Mouse (Mus musculus) heart, adult 8-10 months (tissue): Measurements from ENCODE around the gene Dysf. TPM values are rescaled to one million over a fixed set of nuclear protein-coding genes. Genes with fewer than 3 reads are reported as not detected.

ENCODE experiments used
- DNase-seq: peaks from one replicate; pipeline ENCODE4 v3.0.0; 2022; ENCODE audit warnings: low spot score
- total RNA-seq, 4 experiments: library from RNA; stranded (reverse); gene quantifications; 2 replicates each; pipeline ENCODE4 v1.2.4; 2022

Gene Dysf
- total RNA-seq, 4 experiments from 2014 or later, result 94.9 to 111 (median 106) TPM

DNA sequence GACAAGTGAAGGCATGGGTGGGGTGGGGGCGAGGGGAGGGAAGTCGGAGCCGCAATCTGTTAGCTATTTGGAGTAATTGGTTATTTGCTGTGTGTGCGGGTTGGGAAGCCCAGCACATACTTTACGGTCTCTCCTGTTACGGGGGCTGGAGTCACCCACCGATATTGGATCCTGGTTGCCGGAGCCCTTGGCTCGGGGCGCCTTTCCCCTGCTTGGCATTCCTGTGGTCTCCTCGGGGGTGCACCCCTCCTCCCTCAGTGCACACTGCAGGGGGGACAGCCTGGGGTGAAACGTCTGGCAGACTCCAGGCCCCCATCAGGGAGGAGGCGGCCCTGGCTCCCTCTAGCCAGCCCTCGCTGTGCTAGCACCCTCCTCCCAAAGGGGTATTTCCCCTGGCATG, 159.2 kb downstream of the Dysf start:
- DNase-seq, result no peak

DNA sequence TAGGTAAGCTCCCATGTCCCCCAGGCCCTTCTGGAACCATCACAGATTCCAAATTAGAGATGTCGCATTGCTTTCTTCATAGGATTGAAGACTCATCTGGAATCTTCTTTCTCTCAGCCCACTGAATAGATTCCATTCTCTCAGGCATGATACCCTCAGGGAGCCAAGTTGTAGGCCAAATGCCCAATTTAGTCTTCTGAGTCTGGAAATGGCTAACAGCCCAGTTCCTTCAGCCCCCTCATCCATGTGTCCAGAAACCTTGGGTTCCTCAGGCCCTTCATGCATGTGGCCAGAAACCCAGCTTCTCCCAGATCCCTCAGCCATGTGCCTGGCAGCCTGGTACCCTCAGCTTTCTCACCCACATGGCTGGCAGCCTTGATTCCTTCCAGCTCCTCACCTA, 160.2 kb downstream of the Dysf start:
- no peak for DNase-seq

DNA sequence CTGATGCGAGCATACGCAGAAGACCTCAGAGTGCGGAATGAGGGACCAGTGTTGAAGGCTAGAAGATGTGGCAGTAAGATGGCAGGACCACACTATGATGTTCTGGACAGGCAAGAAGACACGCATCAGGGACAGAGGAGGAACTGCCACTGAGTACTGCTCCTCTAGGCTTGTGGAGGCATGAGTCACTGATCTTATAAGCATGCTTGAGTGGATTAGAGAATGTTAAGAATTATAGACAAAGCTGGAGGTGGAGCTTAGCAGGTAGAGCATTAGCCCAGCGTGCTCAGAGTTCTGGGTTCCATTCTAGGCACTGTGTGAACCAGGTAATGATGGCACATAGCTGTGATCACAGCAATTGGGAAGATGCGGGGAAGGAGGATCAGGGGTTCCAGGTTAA, 165.2 kb downstream of the Dysf start:
- DNase-seq, result no peak

DNA sequence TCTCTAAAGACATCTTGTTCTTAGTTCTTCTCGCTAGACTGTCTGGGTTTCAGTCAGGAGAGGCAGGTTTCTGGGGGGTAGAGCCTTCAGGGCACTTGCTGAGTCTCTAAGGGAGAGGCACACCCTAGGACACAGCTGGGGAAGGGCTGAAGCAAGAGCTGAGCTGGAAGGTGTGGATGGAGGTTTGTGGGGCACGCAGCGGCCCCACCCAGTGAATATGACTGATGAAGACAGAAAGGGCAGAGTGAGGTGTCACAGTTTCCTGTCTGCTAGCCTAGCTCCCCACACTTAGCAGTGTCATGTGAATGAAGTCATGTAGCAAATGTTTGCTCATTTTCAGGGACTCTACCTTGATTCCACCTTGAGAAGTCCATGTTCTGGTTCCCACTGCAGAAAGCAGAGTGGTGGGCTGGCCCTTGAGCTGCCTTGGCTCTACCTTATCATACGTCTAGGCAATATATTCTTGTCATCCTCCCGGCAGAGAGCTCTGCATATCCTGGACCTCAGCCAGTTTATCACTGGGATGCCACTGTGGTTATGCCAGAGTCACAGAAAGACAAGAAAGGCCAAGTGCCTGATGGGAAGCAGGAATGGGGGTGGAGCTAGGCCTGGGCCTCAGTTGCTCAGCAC, 170.5 kb downstream of the Dysf start:
- no peak for DNase-seq

DNA sequence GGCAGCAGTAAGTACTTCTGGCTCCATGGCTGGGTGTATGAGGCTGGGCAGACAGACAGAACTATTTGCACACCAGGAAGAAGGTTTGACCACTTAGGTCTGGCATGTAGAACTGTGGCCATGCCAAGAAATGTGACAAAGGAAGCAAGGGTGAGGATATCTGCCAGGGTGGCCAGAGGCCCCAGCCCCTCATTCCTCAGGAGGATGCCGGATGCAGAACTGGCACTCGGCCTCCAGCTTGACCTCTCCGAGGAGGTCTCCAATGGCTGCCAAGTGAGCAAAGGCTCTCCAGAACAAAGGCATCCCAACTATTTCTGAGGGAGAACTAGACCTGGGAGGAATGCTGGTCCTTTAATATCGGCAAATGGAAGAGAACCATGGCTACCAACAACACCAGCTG, 173.1 kb downstream of the Dysf start:
- DNase-seq, result peak; percentile 40

DNA sequence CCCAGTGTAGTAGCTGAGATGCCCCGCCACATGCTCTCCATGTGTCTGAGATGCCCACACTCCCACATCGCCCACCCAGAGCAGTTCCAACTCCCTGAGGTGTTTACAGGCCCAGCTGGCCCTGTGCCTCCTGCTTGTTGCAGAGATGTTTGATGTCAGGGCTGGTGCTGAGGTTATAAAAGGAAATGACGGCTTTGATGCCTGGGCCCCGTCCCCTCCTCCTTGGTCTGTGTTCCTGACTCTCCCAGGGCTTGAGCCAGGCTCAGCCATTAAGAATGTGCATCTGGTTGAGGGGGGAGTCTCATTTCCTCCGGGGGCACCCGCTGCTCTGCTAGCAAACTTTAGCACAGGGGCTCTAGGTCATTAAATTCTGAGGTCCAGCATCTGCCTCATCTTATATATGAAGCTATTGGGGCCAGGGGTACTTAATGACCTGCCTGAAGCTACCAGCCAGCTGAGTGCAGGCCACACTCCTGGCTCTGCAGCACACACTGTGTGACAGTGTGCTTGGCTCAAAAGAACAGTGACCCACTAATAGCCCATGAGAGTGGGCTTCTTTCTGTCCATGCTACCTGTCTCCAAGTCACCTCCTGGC, 183.4 kb downstream of the Dysf start:
- DNase-seq, result no peak

DNA sequence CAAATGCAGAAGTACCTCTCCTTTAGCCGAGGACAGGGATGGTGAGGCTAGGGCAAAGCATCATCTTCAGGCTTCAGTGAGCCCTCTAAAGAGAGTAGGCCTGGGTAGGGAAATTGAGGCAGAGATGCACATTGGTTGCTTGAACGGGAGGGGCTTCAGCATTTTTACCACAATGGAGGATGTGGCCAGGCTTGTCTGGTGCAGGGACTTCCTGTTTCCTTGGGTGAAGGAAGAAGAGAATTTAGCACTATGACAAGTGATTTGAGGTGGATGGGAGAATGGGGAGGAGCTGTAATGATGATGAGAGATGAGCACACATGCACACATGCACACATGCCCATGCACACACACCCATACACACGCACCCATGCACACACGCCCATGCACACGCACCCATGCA, 188.1 kb downstream of the Dysf start:
- DNase-seq, result no peak

DNA sequence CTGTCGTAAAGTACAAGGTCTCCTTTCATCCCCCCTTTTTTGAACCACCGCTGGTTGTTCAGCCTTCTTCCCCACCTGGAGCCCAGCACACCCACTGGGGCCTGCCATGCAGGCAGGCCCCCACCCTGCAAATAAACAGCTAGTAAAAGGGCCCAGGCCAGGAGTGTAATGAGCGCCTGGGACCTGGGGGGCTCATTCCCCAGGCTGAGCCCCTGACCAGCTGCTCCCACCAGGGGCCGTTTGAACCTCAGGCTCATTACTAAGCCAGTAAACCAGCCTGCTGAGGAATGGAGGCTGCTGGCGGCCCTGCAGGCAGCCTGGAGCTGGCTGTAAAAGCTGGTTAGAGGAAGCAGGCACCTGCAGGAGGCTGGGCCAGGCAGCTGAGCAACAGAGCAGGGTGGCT, 189.4 kb downstream of the Dysf start:
- DNase-seq, result no peak

DNA sequence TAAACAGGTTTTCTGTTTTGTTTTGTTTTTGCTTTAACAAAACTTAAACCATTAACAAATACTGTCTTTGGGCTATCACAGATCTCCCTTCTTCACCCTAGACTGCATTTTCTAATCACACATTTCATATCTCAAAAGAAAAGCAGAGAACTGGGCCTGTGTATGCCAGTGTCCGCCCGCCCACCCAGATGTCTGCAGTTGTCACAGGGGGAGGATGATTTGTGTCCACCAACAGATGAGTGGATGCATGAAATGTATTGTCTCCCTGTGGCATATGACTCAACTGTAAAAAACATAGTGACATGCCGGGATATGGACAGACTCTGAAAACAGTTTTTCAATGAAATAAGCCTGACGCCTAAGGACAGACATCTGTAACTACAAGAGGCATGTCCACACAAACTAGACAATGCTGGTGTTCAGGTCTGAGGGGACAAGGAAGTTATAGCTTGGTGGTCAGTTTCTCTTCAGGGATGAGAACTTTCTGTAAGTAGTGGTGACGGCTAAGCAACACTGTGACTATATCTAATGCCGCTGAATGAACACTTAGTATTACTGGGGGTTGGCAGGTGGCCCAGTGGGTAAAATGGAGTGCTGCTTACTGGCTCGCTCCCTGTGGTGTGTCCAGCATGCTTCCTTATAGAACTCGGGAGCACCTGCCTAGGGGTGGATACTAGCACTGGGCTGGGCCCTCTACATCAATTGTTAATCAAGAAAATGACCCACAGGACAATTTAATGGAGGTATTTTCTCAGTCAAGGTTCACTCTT, 193.5 kb downstream of the Dysf start:
- DNase-seq, result no peak

DNA sequence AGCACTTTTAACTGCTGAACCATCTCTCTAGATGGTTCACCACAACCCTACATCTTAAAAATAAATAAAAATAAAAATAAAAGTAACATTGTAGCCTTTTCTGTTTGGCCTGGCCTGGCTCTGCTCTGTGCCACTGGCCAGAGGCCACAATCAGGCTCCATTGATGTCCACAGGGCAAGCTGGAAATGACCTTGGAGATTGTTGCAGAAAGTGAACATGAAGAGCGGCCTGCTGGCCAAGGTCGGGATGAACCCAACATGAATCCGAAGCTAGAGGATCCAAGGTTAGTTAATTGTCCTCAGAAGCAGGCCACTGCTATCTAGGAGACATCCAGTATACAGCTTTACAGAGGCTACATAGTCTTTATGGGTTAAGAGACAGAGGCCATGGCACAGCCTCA, 197.2 kb downstream of the Dysf start:
- DNase-seq, result no peak

DNA sequence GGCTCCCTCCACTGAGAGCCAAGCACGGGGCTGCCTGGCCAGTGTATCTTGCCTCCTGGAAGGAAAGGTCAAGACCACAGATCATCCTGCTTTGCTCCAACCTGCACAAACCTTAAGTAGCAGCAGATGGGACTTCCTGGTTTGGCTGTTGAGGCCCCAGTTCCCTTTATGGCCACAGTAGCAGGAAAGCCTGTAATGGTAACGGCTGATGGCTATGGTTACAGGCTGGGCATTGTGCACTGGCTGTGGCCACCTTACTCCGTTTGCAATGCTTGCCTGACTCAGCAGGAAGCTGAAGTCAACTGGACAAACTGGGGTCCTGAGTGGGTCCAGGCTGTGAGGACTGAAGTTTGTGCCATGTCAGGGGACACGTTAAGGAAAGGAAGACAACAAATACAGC, 200.2 kb downstream of the Dysf start:
- no peak for DNase-seq

DNA sequence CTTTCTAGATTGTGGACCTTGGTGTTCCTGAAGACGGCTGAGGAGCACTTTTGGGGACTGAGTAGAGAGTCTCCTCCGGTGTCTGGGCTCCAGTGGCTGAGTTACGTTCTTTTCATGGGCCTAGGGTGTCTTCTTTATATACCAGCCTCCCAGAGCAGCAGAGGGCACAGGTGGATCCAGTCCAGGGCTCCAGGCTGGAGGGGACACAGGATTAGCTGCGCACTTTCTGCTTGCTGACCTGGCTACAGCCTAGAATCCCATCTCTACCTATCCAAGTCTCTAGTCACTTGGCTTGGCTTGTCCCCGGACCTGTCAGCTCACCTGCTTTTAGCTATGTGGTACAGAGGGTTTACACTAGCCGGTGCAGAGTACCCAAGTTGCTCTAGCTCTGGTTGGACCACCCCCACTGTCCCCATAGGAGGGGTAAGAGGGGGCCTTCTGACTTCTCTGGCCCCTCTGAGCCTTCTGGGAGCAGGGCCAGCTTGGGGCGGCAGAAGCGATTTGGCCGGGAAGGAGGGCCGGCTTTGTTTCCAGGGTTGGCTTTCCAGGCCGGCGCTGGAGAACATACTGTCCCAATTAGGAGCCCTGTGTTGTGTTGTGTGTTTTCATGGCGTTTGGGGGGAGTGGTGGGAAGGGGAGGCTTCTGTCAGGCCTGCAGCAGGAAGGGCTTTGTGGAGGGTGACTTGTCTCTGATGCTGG, 201.5 kb downstream of the Dysf start:
- DNase-seq, result peak; percentile 51

DNA sequence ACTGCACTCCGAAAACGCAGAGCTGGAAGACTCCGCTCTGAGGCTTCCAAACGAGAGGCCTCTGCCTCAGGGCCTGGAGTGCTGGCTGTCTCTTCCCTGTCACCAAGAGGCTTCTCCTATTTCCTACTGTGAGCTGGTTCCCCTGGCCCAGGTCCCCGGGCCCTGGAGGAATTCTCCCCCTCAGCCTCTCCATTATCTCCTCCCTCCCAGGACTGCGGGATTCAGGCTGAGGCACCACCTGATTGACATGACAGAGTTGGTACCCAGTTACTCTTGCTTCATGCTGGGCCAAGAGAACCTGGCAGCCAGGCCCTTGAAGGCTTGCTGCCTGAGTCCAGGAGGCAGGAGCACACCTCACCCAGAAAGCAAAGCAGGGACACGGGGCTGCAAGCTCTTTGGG, 203.1 kb downstream of the Dysf start:
- DNase-seq, result no peak

DNA sequence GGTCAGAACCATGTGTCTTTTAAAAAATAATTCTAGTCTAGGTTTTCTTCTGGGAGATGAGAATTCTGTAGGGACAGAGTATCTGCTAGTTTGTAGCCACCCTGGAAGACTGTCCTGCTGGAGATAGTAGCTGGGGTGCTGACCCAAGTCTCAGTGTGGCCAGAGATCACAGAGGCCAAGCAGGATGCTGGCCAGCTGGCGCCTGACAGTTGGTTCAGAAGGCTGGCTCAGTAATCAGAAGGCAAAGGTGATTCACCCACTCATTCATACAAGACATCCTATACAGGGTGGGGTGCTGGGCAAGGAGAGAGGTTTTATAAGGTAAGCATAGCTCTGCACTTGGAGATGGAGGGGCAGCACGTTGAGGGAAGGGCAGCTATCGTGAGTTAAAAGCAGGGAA, 204.7 kb downstream of the Dysf start:
- peak; percentile 37 for DNase-seq

DNA sequence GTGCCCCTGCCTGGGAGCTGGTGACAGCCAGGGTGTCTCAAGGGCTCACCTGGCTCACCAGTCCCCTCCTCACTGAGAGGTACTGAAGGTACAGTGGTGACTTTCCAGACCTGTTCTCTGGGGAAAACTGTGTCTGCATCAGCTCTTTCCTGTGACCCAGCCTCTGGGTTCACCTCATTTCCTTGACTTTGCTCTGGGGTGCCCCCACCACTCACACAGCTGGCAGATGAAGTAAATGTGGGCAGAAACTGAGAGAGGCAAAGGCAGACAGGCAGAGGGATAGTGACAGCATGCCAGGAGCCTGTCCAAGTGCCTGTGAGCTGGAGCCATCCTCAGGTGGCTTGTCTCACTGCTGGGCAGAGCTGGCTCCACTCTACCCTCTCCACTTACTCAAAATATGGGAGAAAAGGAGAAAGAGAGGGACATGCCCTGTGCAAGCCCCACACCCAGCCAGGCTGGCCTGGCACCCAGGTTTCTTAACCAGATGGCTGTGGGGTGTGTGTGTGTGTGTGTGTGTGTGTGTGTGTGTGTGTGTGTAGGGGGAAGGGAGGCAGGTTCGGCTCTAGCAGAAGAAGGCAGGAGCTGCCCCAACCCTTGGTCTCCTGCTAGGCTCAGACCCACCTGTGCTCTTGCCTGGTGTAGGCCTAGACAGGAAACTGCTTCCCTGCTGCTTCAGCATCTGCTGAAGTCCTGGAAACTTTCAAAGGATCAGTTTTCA, 209.0 kb downstream of the Dysf start:
- DNase-seq, result no peak

DNA sequence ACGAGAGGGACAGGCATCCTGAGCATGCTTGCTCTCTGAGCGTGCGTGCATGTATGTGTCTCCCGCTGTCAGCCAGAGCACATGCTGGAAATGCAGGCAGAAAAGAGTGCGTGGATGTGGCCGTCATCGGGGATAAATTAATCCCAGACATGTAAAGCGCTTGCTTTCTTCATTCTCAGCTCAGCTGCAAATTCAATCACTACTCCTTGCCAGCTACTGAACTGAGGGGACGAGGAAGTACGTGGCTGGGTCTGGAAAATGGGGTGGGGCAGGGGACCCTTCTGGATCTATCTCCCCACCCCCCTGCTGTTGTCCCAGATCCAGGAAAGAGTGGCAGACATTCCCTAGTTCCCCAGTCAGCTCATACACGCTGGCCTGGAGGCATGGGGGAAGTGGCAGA, 210.7 kb downstream of the Dysf start:
- no peak for DNase-seq

DNA sequence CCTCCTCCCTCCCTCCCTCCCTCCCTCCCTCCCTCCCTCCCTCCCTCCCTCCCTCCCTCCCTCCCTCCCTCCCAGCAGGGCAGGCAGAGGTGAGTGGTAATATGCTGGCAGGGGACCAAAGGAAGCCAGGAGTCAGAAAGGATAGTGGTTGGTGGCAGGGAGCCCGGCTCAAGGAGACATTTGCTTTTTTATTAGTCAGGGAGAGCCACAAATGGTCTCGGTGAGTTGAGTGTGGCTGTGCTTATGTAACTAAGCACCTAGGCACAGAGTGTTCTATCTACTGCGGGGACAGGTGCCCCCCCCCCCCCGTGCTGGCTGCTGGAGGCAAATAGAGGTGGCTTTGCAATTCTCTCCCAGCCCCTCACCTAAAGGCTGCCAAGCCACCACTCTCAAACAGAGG, 216.5 kb downstream of the Dysf start:
- peak; percentile 61 for DNase-seq

DNA sequence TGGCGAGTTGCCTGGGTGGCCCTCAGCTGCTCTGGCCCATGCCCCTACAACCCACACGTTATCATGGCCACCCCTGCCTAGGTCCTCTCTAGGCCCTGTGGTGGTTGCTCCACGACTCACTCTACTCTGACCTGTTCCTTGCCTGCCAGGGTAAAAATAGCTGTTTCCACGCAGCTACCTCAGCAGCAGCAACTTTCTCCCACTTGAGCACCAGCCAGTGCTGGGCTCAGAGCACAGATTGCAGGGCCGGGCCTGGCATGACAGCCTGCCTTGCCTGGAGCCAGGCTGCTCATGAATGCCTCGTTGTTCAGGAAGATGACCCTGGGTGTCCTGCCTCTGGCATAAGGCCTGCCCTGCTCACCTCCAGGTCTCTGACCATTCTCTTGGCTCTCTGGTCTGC, 217.2 kb downstream of the Dysf start:
- peak; percentile 72 for DNase-seq

DNA sequence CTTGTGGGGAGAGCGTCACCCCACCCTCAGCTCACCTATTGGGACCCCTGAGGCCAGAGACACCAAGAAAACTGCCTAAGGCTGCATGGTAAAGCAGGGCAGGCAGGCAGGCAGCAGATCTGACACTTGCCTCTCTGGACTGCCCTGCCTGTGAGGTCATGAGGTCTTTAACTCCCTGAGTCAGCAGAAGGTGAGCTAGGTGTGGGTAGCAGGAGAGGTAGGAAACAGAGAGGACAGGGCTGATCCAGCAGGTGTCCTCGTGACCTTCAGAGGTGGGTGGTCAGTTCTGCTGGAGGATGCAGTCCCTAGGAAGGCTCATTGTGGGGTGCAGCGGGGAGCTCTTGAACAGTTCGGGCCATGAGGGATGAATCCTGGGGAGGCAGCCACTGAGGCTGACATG, 219.8 kb downstream of the Dysf start:
- no peak for DNase-seq

DNA sequence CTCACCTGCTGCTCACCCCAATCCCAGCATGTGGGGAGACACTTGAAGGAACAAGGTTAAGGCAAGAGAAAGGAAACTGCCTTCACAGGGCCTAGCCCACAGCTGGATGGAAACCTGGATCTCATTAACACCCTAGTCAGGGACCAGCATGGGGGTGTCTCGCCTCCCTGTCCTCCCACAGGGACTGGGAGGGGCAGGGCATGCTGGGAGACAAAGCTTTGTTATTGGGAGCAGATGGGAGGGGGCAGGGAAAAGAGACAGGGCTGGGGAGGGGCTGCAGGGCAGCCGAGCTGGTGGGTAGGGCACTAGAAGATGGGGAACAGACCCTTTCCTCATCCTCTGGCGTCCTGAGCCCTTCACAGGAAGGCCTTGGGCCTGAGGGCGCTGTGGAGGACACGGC, 220.4 kb downstream of the Dysf start:
- DNase-seq, result no peak

DNA sequence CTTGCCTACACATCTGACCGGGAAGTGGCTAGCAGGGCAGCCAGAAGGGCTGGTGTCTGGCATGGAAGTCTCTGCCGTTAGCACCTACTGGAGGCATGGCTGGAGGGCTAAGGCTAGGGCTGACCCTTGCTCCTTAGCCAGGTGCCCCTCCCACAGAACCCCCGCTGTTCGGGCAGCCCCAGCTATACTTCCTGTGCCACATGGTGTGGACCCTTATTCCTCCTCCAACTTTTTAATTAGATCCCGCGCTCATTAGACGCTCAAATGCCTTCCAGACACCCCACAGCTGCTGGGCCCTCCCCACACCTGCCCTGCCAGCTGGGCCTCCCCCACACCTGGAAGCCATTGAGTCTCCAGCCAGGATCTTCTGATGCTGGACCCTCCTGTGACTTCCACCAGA, 221.3 kb downstream of the Dysf start:
- no peak for DNase-seq

DNA sequence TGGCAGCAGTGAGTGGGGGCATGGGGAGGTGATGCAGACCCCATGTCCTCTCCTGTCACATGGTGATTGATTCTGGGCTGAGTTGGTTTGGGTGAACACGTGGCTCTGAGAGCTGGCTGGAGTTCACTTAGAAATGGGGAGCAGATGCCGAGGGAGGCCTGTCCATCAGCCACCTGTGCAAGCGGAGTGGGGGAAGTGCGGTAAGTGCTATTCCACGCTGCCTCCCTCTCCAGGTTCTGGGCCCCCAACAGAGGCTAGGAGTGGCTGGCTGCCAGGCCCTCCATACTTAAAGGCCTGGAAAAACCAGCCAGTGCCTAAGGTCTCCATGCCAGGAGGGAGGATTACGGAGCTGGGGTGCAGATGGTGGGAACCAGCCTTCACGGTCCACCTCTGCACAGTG, 222.7 kb downstream of the Dysf start:
- no peak for DNase-seq
